Mouse (Mus musculus) ES-Bruce4 (cell line): ENCODE data around the gene Tnks2.

ENCODE experiments used
- CTCF ChIP-seq: IDR thresholded peaks from one replicate; pipeline ENCODE4 v1.8.1; 2011; ENCODE audit warnings: low read depth, low read length
- EP300 ChIP-seq: IDR thresholded peaks from 2 replicates; pipeline ENCODE4 v1.6.1; 2011; ENCODE audit warnings: low read depth, low read length; ENCODE audit not compliant: insufficient read depth
- POLR2A ChIP-seq: IDR thresholded peaks from one replicate; pipeline ENCODE4 v1.8.1; 2011; ENCODE audit warnings: low read length; ENCODE audit not compliant: insufficient read depth

- TF ChIP-seq POLR2A = no peak
- no peak for TF ChIP-seq CTCF
- TF ChIP-seq EP300 = no peak
These were observed 84.6 kb downstream of the Tnks2 start for GRCm38 (mm10) chr19:36918441-36919301.
